Comparison of ENCODE assay signal across 11 mouse cellular contexts in genomic region chr2:121386961-121387575, GRCm38 (mm10). TPM values are rescaled to one million over a fixed set of nuclear protein-coding genes. Genes with fewer than 3 reads are reported as not detected.
DNase-seq lines count a peak whose midpoint lies in the region; TF ChIP-seq lines count a peak whose summit lies in the region.
"Not testable (repeated sequence)": the region's sequence is repeated elsewhere in the genome, so short reads cannot be mapped to it uniquely, and the experiment has no call there.
"Had no signal": no experiment of that assay in that cellular context is flagged by ENCODE, and none has a peak within 500 bp of the region (broad histone marks: within the 10 kb centered on the region; RNA-seq: fewer than 3 reads in every experiment).

TSS of gene Strc (minus strand) at chr2:121387168.

- H3K9ac ChIP-seq in CH12.LX (ENCODE audit: insufficient read depth, low read depth) = peak within 1 kb of the TSS; percentile 94

- TF ChIP-seq CTCF in CH12.LX (conservative IDR thresholded peaks at IDR 0.05 in 1 of 2, IDR thresholded peaks at IDR 0.05 in 1 of 2; ENCODE audit: low read depth in 2 of 2, low read length in 2 of 2) = not testable (repeated sequence)

- H3K36me3 ChIP-seq in CH12.LX (replicated peaks in 1 of 2; ENCODE audit: control insufficient read depth in 1 of 2, insufficient read depth in 1 of 2, low read length in 1 of 2) = peaks cover 2 to 11% of the 10 kb centered on the region in 2 experiments

- not testable (repeated sequence) for TF ChIP-seq POLR2A in CH12.LX (IDR thresholded peaks at IDR 0.05; ENCODE audit: low read depth, low read length)

- TF ChIP-seq EP300 in CH12.LX (IDR thresholded peaks at IDR 0.05; ENCODE audit: low read length) = not testable (repeated sequence)

- H3K27me3 ChIP-seq in CH12.LX (replicated peaks) = not testable (repeated sequence)

- dilution Hi-C loops in CH12.LX (cut with MboI; ENCODE audit: extremely low pct_ligation_motif_present, extremely low pct_unique_long_range_greater_than_20kb, low sequenced_read_pairs) = not testable (repeated sequence)

- H3K4me2 ChIP-seq in CH12.LX (ENCODE audit: insufficient read depth, low read depth, poor library complexity, severe bottlenecking) = peak within 1 kb of the TSS; percentile 38

- in situ Hi-C loops in CH12.LX (cut with MboI; ENCODE audit: low pct_ligation_motif_present, low pct_unique_long_range_greater_than_20kb, low sequenced_read_pairs) = not testable (repeated sequence)

- not testable (repeated sequence) for H3K9me3 ChIP-seq in CH12.LX (replicated peaks; ENCODE audit: low read length)

- H3K27ac ChIP-seq in CH12.LX (ENCODE audit: insufficient read depth, low read depth) = not testable (repeated sequence)

- TF ChIP-seq RAD21 in CH12.LX (IDR thresholded peaks at IDR 0.05; ENCODE audit: low read depth, low read length) = not testable (repeated sequence)

- peak; percentile 79 for DNase-seq in CH12.LX (ENCODE audit: extremely low read depth)
- DNase-seq in induced T-regulatory cell, adult 2 months (ENCODE audit: low read depth) = peak; percentile 45

- H3K4me3 ChIP-seq in CH12.LX (replicated peaks in 1 of 3; ENCODE audit: low read depth in 2 of 3, low read length in 2 of 3, poor library complexity in 1 of 3) = peak within 1 kb of the TSS; percentile 56 to 68 (median 68)

- peaks cover 0 to 14% of the 10 kb centered on the region in 2 experiments; a peak in 1 of 4 replicates for H3K4me1 ChIP-seq in CH12.LX (ENCODE audit: control insufficient read depth in 1 of 2, insufficient read depth in 2 of 2)

- peaks cover 13% of the 10 kb centered on the region for H3K79me2 ChIP-seq in CH12.LX (replicated peaks; ENCODE audit: control insufficient read depth, extremely low read depth, insufficient read depth, poor library complexity, severe bottlenecking)

TF ChIP-seq in CH12.LX, 34 proteins besides CTCF, POLR2A, EP300 and RAD21:
- TF ChIP-seq IRF4 (IDR thresholded peaks at IDR 0.05; ENCODE audit: low read depth, low read length) = peak; percentile 63
- 0 out of 2 replicates have a peak, but pooled peaks have one; percentile 20 for TF ChIP-seq MAX (IDR thresholded peaks at IDR 0.05; ENCODE audit: low read length)
- peak; percentile 71 for TF ChIP-seq HCFC1 (IDR thresholded peaks at IDR 0.05; ENCODE audit: low read depth, low read length)
- peak; percentile 27; the same call in 1 of the 2 replicates for TF ChIP-seq ELF1 (IDR thresholded peaks at IDR 0.05; ENCODE audit: low read depth, low read length)
- TF ChIP-seq NRF1 (IDR thresholded peaks at IDR 0.05; ENCODE audit: low read depth, low read length) = peak; percentile 69
- peak; percentile 66 for TF ChIP-seq MXI1 (IDR thresholded peaks at IDR 0.05; ENCODE audit: low read depth, low read length)
- peak; percentile 50; the same call in 1 of the 2 replicates for TF ChIP-seq CHD2 (IDR thresholded peaks at IDR 0.05; ENCODE audit: low read length)
- TF ChIP-seq ZNF384 (IDR thresholded peaks at IDR 0.05; ENCODE audit: low read depth, low read length) = peak; percentile 29; the same call in 1 of the 2 replicates
- TF ChIP-seq ETS1 (conservative IDR thresholded peaks at IDR 0.05; ENCODE audit: low read depth, low read length) = peak; percentile 88
- peak; percentile 81 for TF ChIP-seq SIN3A (IDR thresholded peaks at IDR 0.05; ENCODE audit: low read length)

RNA-seq across cellular contexts. Expression of gene Strc, which starts in this region (rescaled TPM):
- total RNA-seq in CH12.LX (2012; rRNA removed) = 4.8 and 6.3 TPM in 2 replicates
- total RNA-seq in CH12.LX (2014; rRNA removed) = 1.6 and 2.0 TPM in 2 replicates
- polyA plus RNA-seq in CH12.LX (2012; ENCODE audit: insufficient read length, low read depth) = 6.2 and 9.2 TPM in 2 replicates
- total RNA-seq: adrenal gland, postnatal 10 days; adrenal gland, postnatal 14 days; adrenal gland, postnatal 25 days; adrenal gland, postnatal 4 days; MEL had no signal
- polyA plus RNA-seq: brain, embryonic 14.5 days; C2C12; G1E; Patski had no signal
